Mouse (Mus musculus) bone marrow macrophage, adult 2 months (primary cell): ENCODE measurements around the gene Gm20481.

ENCODE experiments used
- CTCF ChIP-seq: IDR thresholded peaks from 2 replicates; pipeline ENCODE4 v1.5.1; 2012; ENCODE audit warnings: low read depth, mild to moderate bottlenecking, low read length, moderate library complexity
- POLR2A ChIP-seq: IDR thresholded peaks from 2 replicates; pipeline ENCODE4 v1.6.1; 2012; ENCODE audit warnings: mild to moderate bottlenecking, low read depth, low read length, borderline replicate concordance

- TF ChIP-seq POLR2A (no peak), CTCF (no peak)
Observed at GRCm38 (mm10) chr17:35015296-35015695, 45.6 kb downstream of the Gm20481 start.
